Mouse (Mus musculus): Measurements from ENCODE around the gene Slc22a16.
A peak's percentile ranks its signal among the peaks of the same experiment; 100 is the strongest.

The Slc22a16 gene

GRCm38 (mm10) chr10:40604706-40605394 lies 34.7 kb downstream of the Slc22a16 start:
- DNase-seq (ENCODE audit: low read depth): no peak

GRCm38 (mm10) chr10:40617973-40618372 lies 47.8 kb downstream of the Slc22a16 start:
- peak; percentile 7 for DNase-seq (ENCODE audit: low read depth)

- DNase-seq (ENCODE audit: low read depth): no peak
These were observed 49.6 kb downstream of the Slc22a16 start for GRCm38 (mm10) chr10:40619760-40620159.

- DNase-seq (ENCODE audit: low read depth): peak; percentile 66
These were observed 59.0 kb downstream of the Slc22a16 start for GRCm38 (mm10) chr10:40629140-40629539.

GRCm38 (mm10) chr10:40629656-40630311 lies 59.6 kb downstream of the Slc22a16 start, which contains the start of gene Ddo:
Gene Ddo, plus strand, starts transcription at chr10:40630011.
- DNase-seq (ENCODE audit: low read depth): no peak

- DNase-seq (ENCODE audit: low read depth): no peak
These were observed 60.3 kb downstream of the Slc22a16 start for GRCm38 (mm10) chr10:40630457-40630856.

GRCm38 (mm10) chr10:40630961-40631360 lies 60.8 kb downstream of the Slc22a16 start:
- DNase-seq (ENCODE audit: low read depth): no peak

GRCm38 (mm10) chr10:40632087-40632486 lies 62.0 kb downstream of the Slc22a16 start:
- no peak for DNase-seq (ENCODE audit: low read depth)

GRCm38 (mm10) chr10:40637331-40637730 lies 67.2 kb downstream of the Slc22a16 start:
- no peak for DNase-seq (ENCODE audit: low read depth)

GRCm38 (mm10) chr10:40638276-40638675 lies 68.1 kb downstream of the Slc22a16 start:
- DNase-seq (ENCODE audit: low read depth): no peak

GRCm38 (mm10) chr10:40638823-40639819 lies 69.0 kb downstream of the Slc22a16 start:
- no peak for DNase-seq (ENCODE audit: low read depth)

GRCm38 (mm10) chr10:40640406-40640805 lies 70.3 kb downstream of the Slc22a16 start:
- no peak for DNase-seq (ENCODE audit: low read depth)

- no peak for DNase-seq (ENCODE audit: low read depth)
These were observed 71.8 kb downstream of the Slc22a16 start for GRCm38 (mm10) chr10:40641901-40642300.

GRCm38 (mm10) chr10:40643126-40643525 lies 73.0 kb downstream of the Slc22a16 start:
- no peak for DNase-seq (ENCODE audit: low read depth)

GRCm38 (mm10) chr10:40644456-40644855 lies 74.3 kb downstream of the Slc22a16 start:
- no peak for DNase-seq (ENCODE audit: low read depth)

- DNase-seq (ENCODE audit: low read depth): no peak
These were observed 75.2 kb downstream of the Slc22a16 start for GRCm38 (mm10) chr10:40645346-40645745.

- DNase-seq (ENCODE audit: low read depth): no peak
These were observed 78.6 kb downstream of the Slc22a16 start for GRCm38 (mm10) chr10:40648776-40649175.

- DNase-seq (ENCODE audit: low read depth): peak; percentile 45
These were observed 79.5 kb downstream of the Slc22a16 start for GRCm38 (mm10) chr10:40649634-40650033.

- no peak for DNase-seq (ENCODE audit: low read depth)
These were observed 81.5 kb downstream of the Slc22a16 start for GRCm38 (mm10) chr10:40651676-40652075.

Measured in induced T-regulatory cell, adult 2 months (primary cell).